Comparison of ENCODE assay signal across 17 mouse cellular contexts in the genomic region with DNA sequence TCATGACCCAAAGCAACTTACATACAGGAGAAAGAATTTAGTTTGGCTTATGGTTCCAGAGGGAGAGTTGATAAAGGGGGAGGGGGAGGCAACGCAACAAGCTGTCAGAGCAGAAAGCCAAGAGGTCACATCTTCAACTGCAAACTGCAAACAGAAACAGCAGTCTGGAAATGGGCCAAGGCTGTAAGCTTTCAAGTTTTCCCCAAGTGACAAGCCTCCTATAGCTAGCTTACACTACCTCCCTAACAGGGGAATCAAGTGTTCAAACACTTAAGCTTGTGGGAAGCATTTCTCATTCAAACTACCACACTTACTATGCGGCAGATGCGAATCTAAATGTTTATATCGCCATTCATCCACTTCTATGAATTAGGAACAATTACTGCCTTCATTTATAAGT. TPM values are rescaled to one million over a fixed set of nuclear protein-coding genes. Genes with fewer than 3 reads are reported as not detected.
DNase-seq lines count a peak whose midpoint lies in the region; ATAC-seq and TF ChIP-seq lines count a peak whose summit lies in the region.
"Had no signal": no experiment of that assay in that cellular context is flagged by ENCODE, and none has a peak within 500 bp of the region (broad histone marks: within the 10 kb centered on the region; RNA-seq: fewer than 3 reads in every experiment).

No protein-coding gene starts in this region.

- H3K9ac ChIP-seq in embryonic facial prominence, embryonic 11.5 days (replicated peaks; ENCODE audit: low read length): no peak overlapping the region
- no peak overlapping the region for H3K9ac ChIP-seq in limb, embryonic 14.5 days (ENCODE audit: low read depth, low read length, severe bottlenecking)
- H3K9ac ChIP-seq: embryonic facial prominence, embryonic 12.5 days; hindbrain, embryonic 13.5 days; liver, embryonic 14.5 days; neural tube, embryonic 13.5 days had no signal

- no peaks in the 10 kb centered on the region for H3K4me1 ChIP-seq in embryonic facial prominence, embryonic 11.5 days (ENCODE audit: control insufficient read depth, insufficient read depth, low read length)
- H3K4me1 ChIP-seq in embryonic facial prominence, embryonic 10.5 days: peaks cover 10% of the 10 kb centered on the region
- H3K4me1 ChIP-seq in limb, embryonic 14.5 days (ENCODE audit: control insufficient read depth, insufficient read depth, low read length): peaks cover 10% of the 10 kb centered on the region
- peaks cover 10% of the 10 kb centered on the region for H3K4me1 ChIP-seq in limb, embryonic 10.5 days

- no peak for ATAC-seq in embryonic facial prominence, embryonic 11.5 days (replicated peaks; ENCODE audit: insufficient number of reproducible peaks, low FRiP score, low TSS enrichment, low read depth)
- no peak for ATAC-seq in limb, embryonic 14.5 days (ENCODE audit: low FRiP score, low read depth)

- H3K27ac ChIP-seq in embryonic facial prominence, embryonic 11.5 days (replicated peaks; ENCODE audit: low read depth, low read length): no peak overlapping the region
- no peak overlapping the region for H3K27ac ChIP-seq in embryonic facial prominence, embryonic 10.5 days (replicated peaks)
- H3K27ac ChIP-seq in limb, embryonic 14.5 days (replicated peaks; ENCODE audit: low read depth, low read length): no peak overlapping the region
- H3K27ac ChIP-seq in limb, embryonic 10.5 days: no peak overlapping the region
- H3K27ac ChIP-seq: embryonic facial prominence, embryonic 12.5 days; heart, adult 2 months; hindbrain, embryonic 13.5 days; liver, embryonic 14.5 days; neural tube, embryonic 13.5 days had no signal

- peaks cover 22% of the 10 kb centered on the region for H3K27me3 ChIP-seq in embryonic facial prominence, embryonic 11.5 days (ENCODE audit: control insufficient read depth, insufficient read depth, low read length)
- H3K27me3 ChIP-seq in embryonic facial prominence, embryonic 10.5 days (replicated peaks; ENCODE audit: low read depth, poor library complexity, severe bottlenecking): peaks cover 42% of the 10 kb centered on the region
- H3K27me3 ChIP-seq in limb, embryonic 14.5 days (ENCODE audit: control insufficient read depth, insufficient read depth, low read length): peaks cover 31% of the 10 kb centered on the region
- H3K27me3 ChIP-seq in limb, embryonic 10.5 days (ENCODE audit: low read depth, poor library complexity, severe bottlenecking): peaks cover 42% of the 10 kb centered on the region

- no peak overlapping the region for H3K4me3 ChIP-seq in embryonic facial prominence, embryonic 11.5 days (ENCODE audit: low read depth, low read length)
- no peak overlapping the region for H3K4me3 ChIP-seq in embryonic facial prominence, embryonic 10.5 days
- H3K4me3 ChIP-seq in limb, embryonic 14.5 days (replicated peaks; ENCODE audit: low read length): no peak overlapping the region
- no peak overlapping the region for H3K4me3 ChIP-seq in limb, embryonic 10.5 days
- H3K4me3 ChIP-seq: embryonic facial prominence, embryonic 12.5 days; heart, adult 2 months; hindbrain, embryonic 13.5 days; neural tube, embryonic 13.5 days had no signal

- no peak for TF ChIP-seq POLR2A in limb, embryonic 14.5 days (IDR thresholded peaks at IDR 0.05; ENCODE audit: borderline replicate concordance, extremely low read depth, insufficient read depth, insufficient read length)

- H3K9me3 ChIP-seq in embryonic facial prominence, embryonic 11.5 days (replicated peaks; ENCODE audit: control insufficient read depth, low read length): no peaks in the 10 kb centered on the region
- H3K9me3 ChIP-seq in embryonic facial prominence, embryonic 10.5 days: no peaks in the 10 kb centered on the region
- H3K9me3 ChIP-seq in limb, embryonic 14.5 days (ENCODE audit: control insufficient read depth, low read length): no peaks in the 10 kb centered on the region
- H3K9me3 ChIP-seq in limb, embryonic 10.5 days (replicated peaks): no peaks in the 10 kb centered on the region
- H3K9me3 ChIP-seq: embryonic facial prominence, embryonic 12.5 days; hindbrain, embryonic 13.5 days; neural tube, embryonic 13.5 days had no signal

- no peak overlapping the region for H3K4me2 ChIP-seq in embryonic facial prominence, embryonic 11.5 days (ENCODE audit: low read depth, low read length)
- no peak overlapping the region for H3K4me2 ChIP-seq in limb, embryonic 14.5 days (replicated peaks; ENCODE audit: low read depth, low read length, severe bottlenecking)
- H3K4me2 ChIP-seq: embryonic facial prominence, embryonic 12.5 days; hindbrain, embryonic 13.5 days; neural tube, embryonic 13.5 days had no signal

- 59% methylated on average over 4 of the region's 4 CpGs for WGBS in embryonic facial prominence, embryonic 11.5 days
- 73% methylated on average over 4 of the region's 4 CpGs for WGBS in embryonic facial prominence, embryonic 10.5 days
- WGBS in limb, embryonic 14.5 days: 52% methylated on average over 4 of the region's 4 CpGs
- 82% methylated on average over 4 of the region's 4 CpGs for WGBS in limb, embryonic 10.5 days

- DNase-seq in embryonic facial prominence, embryonic 11.5 days (ENCODE audit: low spot score): peak; percentile 20
- no peak for DNase-seq in embryonic facial prominence, embryonic 10.5 days (ENCODE audit: low spot score)
- DNase-seq in limb, embryonic 14.5 days (ENCODE audit: low spot score): peak; percentile 54
- DNase-seq in limb, embryonic 10.5 days (ENCODE audit: low spot score): no peak
- peak; percentile 11 for DNase-seq in retina, postnatal 1 day
- DNase-seq in retina, embryonic 14.5 days (ENCODE audit: low spot score): no peak
- DNase-seq in thymus, postnatal 25 days: peak; percentile 46
- no peak for DNase-seq in cerebellum, adult 11 months
- DNase-seq: adrenal gland, postnatal 10 days; cerebellum, adult 2 months; heart, adult 2 months; heart, postnatal 10 days; right cerebral cortex, postnatal 4 days had no signal

- H3K36me3 ChIP-seq in embryonic facial prominence, embryonic 11.5 days (replicated peaks; ENCODE audit: control insufficient read depth, insufficient read depth, low read depth, low read length): no peaks in the 10 kb centered on the region
- H3K36me3 ChIP-seq in embryonic facial prominence, embryonic 10.5 days (replicated peaks): no peaks in the 10 kb centered on the region
- H3K36me3 ChIP-seq in limb, embryonic 14.5 days (ENCODE audit: control insufficient read depth, insufficient read depth, low read length): no peaks in the 10 kb centered on the region
- no peaks in the 10 kb centered on the region for H3K36me3 ChIP-seq in limb, embryonic 10.5 days
- H3K36me3 ChIP-seq: embryonic facial prominence, embryonic 12.5 days; hindbrain, embryonic 13.5 days; neural tube, embryonic 13.5 days had no signal

RNA-seq across cellular contexts. Expression of a gene that starts 4.5 kb away (rescaled TPM):
- polyA plus RNA-seq in embryonic facial prominence, embryonic 11.5 days (2014; fragmentation: Nextera tagmentation; extraction: Ambion mirVana): 2.1 and 5.1 TPM in 2 replicates
- polyA plus RNA-seq in embryonic facial prominence, embryonic 10.5 days (2016; fragmentation: Nextera tagmentation; extraction: Ambion mirVana): 1.3 and 2.3 TPM in 2 replicates
- polyA plus RNA-seq in limb, embryonic 14.5 days (2012; rRNA removed): 4.3 and 4.8 TPM in 2 replicates
- polyA plus RNA-seq in limb, embryonic 14.5 days (2014; fragmentation: Nextera tagmentation; extraction: Ambion mirVana): 4.8 and 8.3 TPM in 2 replicates
- polyA plus RNA-seq in limb, embryonic 10.5 days (2016; fragmentation: Nextera tagmentation; extraction: Ambion mirVana): 1.2 TPM in 2 replicates

RNA-seq across cellular contexts. Expression of a gene that starts 42.4 kb away (rescaled TPM):
- polyA plus RNA-seq in embryonic facial prominence, embryonic 11.5 days (2014; fragmentation: Nextera tagmentation; extraction: Ambion mirVana): 19.9 and 22.5 TPM in 2 replicates
- 23.6 and 24.4 TPM in 2 replicates for polyA plus RNA-seq in embryonic facial prominence, embryonic 10.5 days (2016; fragmentation: Nextera tagmentation; extraction: Ambion mirVana)
- polyA plus RNA-seq in limb, embryonic 14.5 days (2012; rRNA removed): 7.7 and 12.3 TPM in 2 replicates
- polyA plus RNA-seq in limb, embryonic 14.5 days (2014; fragmentation: Nextera tagmentation; extraction: Ambion mirVana): 17.6 and 18.8 TPM in 2 replicates
- 23.6 and 24.2 TPM in 2 replicates for polyA plus RNA-seq in limb, embryonic 10.5 days (2016; fragmentation: Nextera tagmentation; extraction: Ambion mirVana)

Comparison
In these comparisons a context has a peak if more than half of its experiments do, and no peak if none do; other contexts are left out.
1. DNase-seq: peak in embryonic facial prominence, embryonic 11.5 days (single experiment), limb, embryonic 14.5 days (single experiment), retina, postnatal 1 day (single experiment) and thymus, postnatal 25 days (single experiment); none in embryonic facial prominence, embryonic 10.5 days (single experiment), limb, embryonic 10.5 days (single experiment), retina, embryonic 14.5 days (single experiment) and cerebellum, adult 11 months (single experiment).